Mouse (Mus musculus) embryonic facial prominence, embryonic 10.5 days (tissue): ENCODE measurements around the gene Thsd7a. TPM values are rescaled to one million over a fixed set of nuclear protein-coding genes. Genes with fewer than 3 reads are reported as not detected.
A peak's percentile ranks its signal among the peaks of the same experiment; 100 is the strongest.

Experiments
- DNase-seq: peaks from one replicate; pipeline ENCODE4 v3.0.0-alpha.2; 2017; ENCODE audit warnings: low spot score
- H3K27ac ChIP-seq: fragments of 300-500 bp; sonication (generic); replicated peaks from 2 replicates; pipeline ENCODE4 v1.5.1; 2016; ENCODE audit warnings: mild to moderate bottlenecking
- H3K27me3 ChIP-seq: fragments of 300-500 bp; sonication (generic); replicated peaks from 2 replicates; pipeline ENCODE4 v1.6.1; 2016; ENCODE audit warnings: low read depth, mild to moderate bottlenecking; ENCODE audit not compliant: poor library complexity, severe bottlenecking
- H3K36me3 ChIP-seq: fragments of 300-500 bp; sonication (generic); replicated peaks from 2 replicates; pipeline ENCODE4 v1.6.1; 2016; ENCODE audit warnings: mild to moderate bottlenecking, moderate library complexity
- H3K4me1 ChIP-seq: fragments of 300-500 bp; sonication (generic); 2 replicates; pipeline ENCODE4 v1.6.1; 2016
- H3K4me3 ChIP-seq: fragments of 300-500 bp; sonication (generic); 2 replicates; pipeline ENCODE4 v1.5.1; 2016; ENCODE audit warnings: mild to moderate bottlenecking, moderate library complexity
- H3K9me3 ChIP-seq: fragments of 300-500 bp; sonication (generic); 2 replicates; pipeline ENCODE4 v1.6.1; 2016; ENCODE audit warnings: mild to moderate bottlenecking
- WGBS: fragments of 180-500 bp; shearing (Covaris S2); methylation state at CpG from one replicate; pipeline ENCODE4 v1.1.7; 2016; 5-methylcytosine and 5-hydroxymethylcytosine counted together
- polyA plus RNA-seq: library from polyadenylated mRNA; unstranded; fragments of >200 nt; fragmentation: Nextera tagmentation; extraction: Ambion mirVana; gene quantifications from 2 replicates; pipeline ENCODE4 v1.2.1, GENCODE M21; 2016

Gene Thsd7a
- polyA plus RNA-seq, 1 experiment from 2014 or later = 6.1 TPM

GRCm38 (mm10) chr6:12749531-12750210 is 461 bp upstream of the Thsd7a start:
- Histone ChIP-seq H3K4me1 (peaks cover 23% of the 10 kb centered on the region), H3K27me3 (peaks cover 4% of the 10 kb centered on the region; the same call in 1 of the 2 replicates), H3K4me3 (peak overlapping the region; percentile 78), H3K36me3 (no peaks in the 10 kb centered on the region), H3K27ac (peak overlapping the region; percentile 89; the same call in 1 of the 2 replicates), H3K9me3 (no peaks in the 10 kb centered on the region)
- WGBS = 14% methylated on average over 12 of the region's 12 CpGs
- no peak for DNase-seq

- Histone ChIP-seq H3K36me3 (no peaks in the 10 kb centered on the region), H3K27ac (peak overlapping the region; percentile 89), H3K27me3 (peaks cover 4% of the 10 kb centered on the region; the same call in 1 of the 2 replicates), H3K4me1 (peaks cover 23% of the 10 kb centered on the region), H3K9me3 (no peaks in the 10 kb centered on the region), H3K4me3 (peak overlapping the region; percentile 78)
- no peak for DNase-seq
- WGBS = under 1% methylated on average over 6 of the region's 6 CpGs
Measured at GRCm38 (mm10) chr6:12748454-12748786, 790 bp downstream of the Thsd7a start.

- no peaks in the 10 kb centered on the region for H3K9me3 ChIP-seq
- H3K36me3 ChIP-seq = no peaks in the 10 kb centered on the region
- 4% methylated on average over 11 of the region's 11 CpGs for WGBS
- H3K27ac ChIP-seq = peak overlapping the region; percentile 89
- peaks cover 4% of the 10 kb centered on the region; the same call in 1 of the 2 replicates for H3K27me3 ChIP-seq
- H3K4me1 ChIP-seq = peaks cover 23% of the 10 kb centered on the region
- H3K4me3 ChIP-seq = peak overlapping the region; percentile 78
- peak; percentile 31 for DNase-seq
Measured at GRCm38 (mm10) chr6:12747856-12748450, 1.3 kb downstream of the Thsd7a start.

- DNase-seq = no peak
- WGBS = 88% methylated on average over 4 of the region's 4 CpGs
- 0 out of 2 replicates have a peak, but pooled peaks cover 4% of the 10 kb centered on the region for H3K4me1 ChIP-seq
- no peaks in the 10 kb centered on the region for H3K9me3 ChIP-seq
- no peak overlapping the region for H3K27ac ChIP-seq
- no peaks in the 10 kb centered on the region for H3K36me3 ChIP-seq
- H3K27me3 ChIP-seq = peaks cover 4% of the 10 kb centered on the region; the same call in 1 of the 2 replicates
- H3K4me3 ChIP-seq = no peak overlapping the region
Measured at GRCm38 (mm10) chr6:12742791-12743190, 6.4 kb downstream of the Thsd7a start.

GRCm38 (mm10) chr6:12733924-12734323 is 15.3 kb downstream of the Thsd7a start:
- no peak for DNase-seq
- H3K9me3 ChIP-seq = peaks cover 4% of the 10 kb centered on the region; the same call in 1 of the 2 replicates
- no peaks in the 10 kb centered on the region for H3K36me3 ChIP-seq
- H3K4me3 ChIP-seq = no peak overlapping the region
- H3K4me1 ChIP-seq = no peaks in the 10 kb centered on the region
- H3K27me3 ChIP-seq = no peaks in the 10 kb centered on the region
- H3K27ac ChIP-seq = no peak overlapping the region
- WGBS = 89% methylated on average over 3 of the region's 3 CpGs

- Histone ChIP-seq H3K9me3 (no peaks in the 10 kb centered on the region), H3K4me1 (no peaks in the 10 kb centered on the region), H3K27me3 (no peaks in the 10 kb centered on the region), H3K4me3 (no peak overlapping the region), H3K27ac (no peak overlapping the region), H3K36me3 (no peaks in the 10 kb centered on the region)
- WGBS = 94% methylated on average over 8 of the region's 8 CpGs
- no peak for DNase-seq
Measured at GRCm38 (mm10) chr6:12716071-12716470, 33.1 kb downstream of the Thsd7a start.

GRCm38 (mm10) chr6:12712581-12712980 is 36.6 kb downstream of the Thsd7a start:
- Histone ChIP-seq H3K27me3 (no peaks in the 10 kb centered on the region), H3K4me3 (no peak overlapping the region), H3K36me3 (no peaks in the 10 kb centered on the region), H3K4me1 (no peaks in the 10 kb centered on the region), H3K27ac (no peak overlapping the region), H3K9me3 (no peaks in the 10 kb centered on the region)
- 77% methylated on average over 3 of the region's 3 CpGs for WGBS
- DNase-seq = no peak

- 0 out of 2 replicates have a peak, but pooled peaks cover 3% of the 10 kb centered on the region for H3K9me3 ChIP-seq
- no peaks in the 10 kb centered on the region for H3K27me3 ChIP-seq
- DNase-seq = no peak
- no peak overlapping the region for H3K27ac ChIP-seq
- 56% methylated on average over 3 of the region's 3 CpGs for WGBS
- no peaks in the 10 kb centered on the region for H3K36me3 ChIP-seq
- H3K4me3 ChIP-seq = no peak overlapping the region
- no peaks in the 10 kb centered on the region for H3K4me1 ChIP-seq
Measured at GRCm38 (mm10) chr6:12702925-12703324, 46.3 kb downstream of the Thsd7a start.

- Histone ChIP-seq H3K27me3 (no peaks in the 10 kb centered on the region), H3K4me3 (no peak overlapping the region), H3K9me3 (no peaks in the 10 kb centered on the region), H3K4me1 (no peaks in the 10 kb centered on the region), H3K36me3 (no peaks in the 10 kb centered on the region), H3K27ac (no peak overlapping the region)
- DNase-seq = no peak
- WGBS = 88% methylated on average over 2 of the region's 2 CpGs
Measured at GRCm38 (mm10) chr6:12699089-12699488, 50.1 kb downstream of the Thsd7a start.

- Histone ChIP-seq H3K4me3 (no peak overlapping the region), H3K4me1 (no peaks in the 10 kb centered on the region), H3K9me3 (no peaks in the 10 kb centered on the region), H3K36me3 (no peaks in the 10 kb centered on the region), H3K27ac (no peak overlapping the region), H3K27me3 (no peaks in the 10 kb centered on the region)
- WGBS = 77% methylated on average over 1 of the region's 1 CpGs
- DNase-seq = no peak
Measured at GRCm38 (mm10) chr6:12693689-12694088, 55.5 kb downstream of the Thsd7a start.

- H3K9me3 ChIP-seq = no peaks in the 10 kb centered on the region
- WGBS = 93% methylated on average over 3 of the region's 3 CpGs
- H3K4me3 ChIP-seq = no peak overlapping the region
- H3K27ac ChIP-seq = no peak overlapping the region
- H3K27me3 ChIP-seq = no peaks in the 10 kb centered on the region
- DNase-seq = no peak
- H3K4me1 ChIP-seq = no peaks in the 10 kb centered on the region
- no peaks in the 10 kb centered on the region for H3K36me3 ChIP-seq
Measured at GRCm38 (mm10) chr6:12693239-12693638, 56.0 kb downstream of the Thsd7a start.

- H3K27me3 ChIP-seq = no peaks in the 10 kb centered on the region
Measured at GRCm38 (mm10) chr6:12649633-12650032, 99.6 kb downstream of the Thsd7a start.

GRCm38 (mm10) chr6:12628637-12629246 is 120.5 kb downstream of the Thsd7a start:
- no peaks in the 10 kb centered on the region for H3K36me3 ChIP-seq
- no peaks in the 10 kb centered on the region for H3K4me1 ChIP-seq
- H3K27me3 ChIP-seq = no peaks in the 10 kb centered on the region
- H3K4me3 ChIP-seq = no peak overlapping the region
- H3K27ac ChIP-seq = no peak overlapping the region
- WGBS = 87% methylated on average over 11 of the region's 11 CpGs
- DNase-seq = no peak
- no peaks in the 10 kb centered on the region for H3K9me3 ChIP-seq

More at GRCm38 (mm10) chr6:12649633-12650032, 99.6 kb downstream of the Thsd7a start:
- H3K36me3 ChIP-seq = no peaks in the 10 kb centered on the region
- no peaks in the 10 kb centered on the region for H3K4me1 ChIP-seq
- DNase-seq = no peak
- no peak overlapping the region for H3K4me3 ChIP-seq
- 45% methylated on average over 1 of the region's 1 CpGs for WGBS
- H3K9me3 ChIP-seq = no peaks in the 10 kb centered on the region
- no peak overlapping the region for H3K27ac ChIP-seq
